Mouse (Mus musculus) CH12F3 (cell line): ENCODE measurements at regions not wholly inside any gene's neighbourhood (a gene's known extent, or its start where the extent isn't known, plus 50 kb on each side); places are given as distances from the start of the nearest gene placed in this dataset.

Experiments
- in situ Hi-C: fragments of 300-500 bp; cut with MboI; formaldehyde crosslinking; loops from 2 replicates; pipeline ENCODE4 v1.14.3; 2020; ENCODE audit warnings: low sequenced_read_pairs

DNA sequence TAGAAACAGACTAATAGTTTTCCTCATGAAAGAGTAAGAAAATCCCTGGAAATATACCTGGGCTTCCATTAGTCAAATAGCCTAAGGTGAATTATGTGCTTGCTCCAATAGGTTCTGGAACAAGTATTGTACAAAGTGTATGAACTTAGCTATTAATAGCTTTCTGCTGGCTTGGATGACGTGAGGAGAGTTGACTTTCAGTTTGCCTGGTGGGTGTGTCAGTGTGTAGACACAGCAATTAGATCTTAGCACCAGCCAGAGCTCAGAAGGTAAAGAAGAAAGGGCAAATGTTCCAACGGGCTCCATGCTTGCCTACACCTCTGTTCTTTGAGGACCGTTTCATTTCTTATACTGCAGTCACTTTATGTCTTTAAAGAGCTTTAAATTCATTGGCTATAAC, 654.8 kb upstream of the Mef2c start:
- in situ Hi-C loops = no loop called here

DNA sequence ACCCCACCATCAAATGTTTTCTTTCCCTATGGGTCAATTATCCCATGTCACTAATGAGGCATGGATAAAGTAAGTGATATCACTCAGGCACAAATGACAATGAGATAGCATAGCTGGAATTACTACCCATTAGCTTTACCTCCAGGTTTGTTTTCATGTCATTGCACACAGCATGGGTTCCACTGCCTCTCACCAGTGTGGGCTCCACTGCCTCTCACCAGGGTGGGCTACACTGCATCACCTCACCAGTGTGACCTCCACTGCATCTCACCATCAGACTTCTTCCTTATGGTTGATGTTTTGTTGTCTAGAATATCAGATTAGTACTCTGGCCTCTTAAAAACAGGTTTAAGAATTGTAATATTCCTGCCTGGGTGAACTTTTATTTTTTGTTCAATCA, 634.0 kb upstream of the Mef2c start:
- in situ Hi-C loops = no loop called here

DNA sequence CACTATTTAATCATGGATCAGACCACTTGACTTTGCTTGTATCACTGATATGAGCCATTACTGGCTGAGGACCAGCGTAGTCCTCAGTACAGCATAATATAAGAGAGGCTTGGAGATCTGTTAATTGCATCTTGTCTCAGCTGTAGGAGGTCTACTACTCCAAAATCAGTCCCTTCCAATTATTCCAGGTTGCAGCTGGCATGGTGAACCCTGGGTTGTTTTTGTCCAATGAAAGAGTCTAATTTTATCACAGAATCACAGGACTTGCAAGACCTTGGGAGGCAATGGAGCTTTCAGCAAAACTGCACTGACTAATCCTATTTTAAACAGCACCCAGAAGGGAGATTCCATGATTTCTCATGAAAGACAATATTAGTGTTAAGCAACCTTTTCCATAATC, 629.7 kb upstream of the Mef2c start:
- in situ Hi-C loops = no loop called here

DNA sequence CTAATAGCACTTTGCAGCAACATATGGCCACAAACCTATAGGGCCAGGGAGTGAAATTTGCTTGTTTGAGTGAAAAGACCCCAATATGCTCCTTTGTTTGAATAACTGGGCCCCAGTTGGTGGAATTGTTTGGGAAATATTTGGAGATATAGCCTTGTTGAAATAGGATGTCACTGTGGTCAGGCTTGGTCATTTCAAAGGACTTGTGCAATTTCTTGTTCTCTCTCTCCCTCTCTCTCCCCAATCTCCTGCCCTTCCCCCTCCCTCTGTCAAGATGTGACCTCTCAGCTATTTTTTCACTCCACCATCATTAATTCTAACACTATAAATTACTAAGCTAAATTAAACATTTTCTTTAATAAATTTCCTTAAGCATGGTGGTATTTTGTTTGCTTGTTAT, 620.5 kb upstream of the Mef2c start:
- in situ Hi-C loops = no loop called here

DNA sequence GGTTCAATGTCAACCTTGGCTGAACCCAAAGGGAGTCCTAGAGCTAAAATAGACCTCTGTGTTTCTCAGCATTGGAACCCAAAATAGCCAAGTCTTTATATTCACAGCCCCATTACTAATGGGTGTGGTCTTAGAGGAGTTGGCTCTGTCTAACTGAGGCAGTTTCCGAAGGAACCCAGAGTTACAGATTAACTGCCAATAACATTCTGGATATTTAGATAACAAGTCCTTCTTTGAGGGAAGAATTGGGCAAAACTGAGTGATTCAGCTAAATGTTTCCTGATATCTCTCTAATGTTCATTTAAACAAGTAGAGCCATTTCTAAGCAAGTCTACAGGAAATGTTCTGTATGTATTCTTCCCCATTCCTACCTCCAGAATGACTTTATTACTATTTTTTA, 615.1 kb upstream of the Mef2c start:
- in situ Hi-C loops = no loop called here

DNA sequence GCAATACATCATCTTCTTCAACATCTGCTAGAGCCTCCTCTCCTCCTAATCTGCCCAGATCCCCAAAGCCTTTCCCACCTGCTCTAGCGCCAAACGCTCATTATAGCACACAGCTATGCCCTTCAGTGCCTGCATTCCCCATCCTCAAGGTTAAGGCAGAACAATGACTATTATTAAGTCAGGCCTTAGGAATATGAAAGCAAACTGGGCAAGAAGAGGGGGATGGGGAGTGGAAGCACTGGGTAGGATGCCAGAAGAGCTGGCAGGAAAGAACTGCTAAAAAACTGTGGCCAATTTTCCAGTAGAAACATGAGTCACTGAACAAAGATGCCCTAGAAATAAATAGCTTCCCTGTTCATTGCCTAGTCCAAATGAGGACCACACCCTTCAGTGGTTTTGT, 611.1 kb upstream of the Mef2c start:
- in situ Hi-C loops = no loop called here

DNA sequence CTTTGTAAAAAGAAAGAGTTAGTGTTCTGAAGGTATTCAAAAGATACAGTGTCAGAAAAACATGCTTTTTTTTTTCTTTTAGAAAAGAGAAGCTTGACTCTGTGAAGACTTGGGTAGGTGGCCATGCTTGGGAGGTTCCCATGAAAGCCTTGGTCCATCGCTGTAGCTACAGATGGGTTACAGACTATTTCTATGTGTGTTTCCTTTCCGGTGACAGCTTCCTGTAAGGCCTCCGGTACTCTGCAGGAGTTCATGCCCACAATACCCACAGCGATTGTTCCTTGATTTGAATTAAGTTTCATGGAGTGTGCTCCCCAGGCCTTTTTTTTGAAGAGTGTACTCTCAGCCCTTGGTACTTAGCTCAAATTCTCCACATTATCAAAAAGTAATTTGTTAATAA, 604.1 kb upstream of the Mef2c start:
- in situ Hi-C loops = no loop called here

DNA sequence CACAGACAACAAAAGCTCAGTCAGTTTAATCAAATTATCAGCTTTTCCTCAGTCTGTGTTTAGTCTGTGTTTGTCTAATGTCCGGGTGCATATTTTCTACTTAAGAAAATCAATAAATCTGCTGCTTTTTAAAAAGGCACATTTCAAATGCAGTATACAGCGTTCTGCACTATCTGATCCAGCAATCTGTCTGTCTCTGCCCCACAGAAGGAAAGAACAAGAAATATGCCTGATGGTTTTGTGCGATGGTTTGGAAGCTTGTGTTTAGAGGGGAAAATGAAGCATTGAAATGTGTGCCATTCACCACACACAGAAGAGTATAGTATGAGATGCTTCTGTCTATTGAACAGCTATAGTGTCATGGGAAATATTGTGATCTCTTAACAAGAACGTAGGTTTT, 601.7 kb upstream of the Mef2c start:
- in situ Hi-C loops = no loop called here

DNA sequence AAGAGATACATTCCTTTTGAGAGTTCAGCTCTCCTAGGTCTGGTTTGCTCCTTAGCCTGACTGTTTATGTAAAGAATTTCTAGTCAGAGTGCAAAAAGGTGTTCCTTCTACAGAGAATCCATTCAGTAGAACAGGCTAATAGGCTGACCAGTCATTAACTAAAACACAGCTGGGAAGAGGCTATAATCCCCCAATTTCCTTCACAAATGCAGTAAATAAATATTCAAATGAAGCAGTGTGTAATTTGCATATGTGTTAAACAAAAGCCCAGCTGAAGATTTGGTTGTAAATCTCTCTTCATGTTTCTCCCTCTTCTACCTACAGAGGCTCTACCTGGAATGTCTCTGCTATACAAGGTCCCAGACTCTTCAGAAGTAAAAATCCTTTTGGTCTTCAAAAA, 600.2 kb upstream of the Mef2c start:
- in situ Hi-C loops = no loop called here

DNA sequence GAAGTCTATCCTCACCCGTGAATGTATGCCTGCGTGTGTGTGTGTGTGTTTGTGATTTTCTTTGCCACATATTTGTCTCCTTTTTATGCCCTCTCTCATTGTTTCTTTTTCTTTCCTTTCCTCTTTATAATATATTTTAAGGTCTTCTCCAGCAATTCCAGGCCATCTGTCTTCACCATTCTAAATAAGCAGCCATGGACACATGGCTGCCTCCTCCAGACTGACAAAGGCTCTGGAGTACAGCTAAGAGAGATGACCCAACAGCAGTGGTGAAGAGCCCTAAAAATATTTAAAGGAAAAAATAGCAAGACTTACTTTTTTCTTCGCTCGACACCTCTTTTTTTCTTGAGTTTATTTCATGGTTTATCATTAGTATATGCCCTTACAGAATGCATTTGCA, 596.1 kb upstream of the Mef2c start:
- in situ Hi-C loops = no loop called here

DNA sequence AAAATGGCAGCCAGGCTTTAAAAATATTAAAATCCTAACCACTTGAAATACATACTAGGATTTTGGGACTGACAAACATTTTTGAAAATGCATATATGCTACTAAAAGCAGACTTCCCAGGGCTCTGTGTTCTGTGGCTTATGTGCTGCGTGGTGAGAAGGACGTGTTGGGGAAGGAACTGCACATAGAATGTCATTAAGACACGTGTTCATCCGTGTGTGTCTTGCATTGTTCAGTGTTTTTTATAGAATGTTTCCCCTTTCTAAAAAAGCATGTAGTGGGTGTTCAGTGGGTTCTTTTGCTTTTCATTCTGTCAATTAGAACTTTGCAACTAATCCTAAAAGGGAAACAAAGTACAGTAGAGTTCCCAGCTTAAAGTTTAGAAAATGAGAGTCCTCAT, 594.7 kb upstream of the Mef2c start:
- in situ Hi-C loops = no loop called here

DNA sequence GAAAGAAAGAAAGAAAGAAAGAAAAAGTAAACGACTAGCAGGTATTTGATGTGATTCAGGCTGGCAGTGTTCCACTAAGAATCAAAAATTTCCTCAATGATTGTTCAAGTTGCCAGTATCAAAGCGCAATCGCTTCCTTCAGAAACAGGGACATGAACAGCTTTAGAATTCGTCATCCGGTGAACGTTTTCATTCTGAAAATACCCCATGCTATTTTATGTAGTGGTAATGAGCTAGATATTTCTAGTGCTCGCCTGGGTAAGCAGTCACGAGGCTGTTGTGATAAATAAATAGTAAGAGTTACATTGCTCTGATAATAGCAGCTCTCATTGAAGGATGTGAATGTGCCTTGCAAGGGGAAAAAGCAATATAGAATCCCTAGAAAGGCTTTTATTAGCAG, 591.0 kb upstream of the Mef2c start:
- in situ Hi-C loops = no loop called here

DNA sequence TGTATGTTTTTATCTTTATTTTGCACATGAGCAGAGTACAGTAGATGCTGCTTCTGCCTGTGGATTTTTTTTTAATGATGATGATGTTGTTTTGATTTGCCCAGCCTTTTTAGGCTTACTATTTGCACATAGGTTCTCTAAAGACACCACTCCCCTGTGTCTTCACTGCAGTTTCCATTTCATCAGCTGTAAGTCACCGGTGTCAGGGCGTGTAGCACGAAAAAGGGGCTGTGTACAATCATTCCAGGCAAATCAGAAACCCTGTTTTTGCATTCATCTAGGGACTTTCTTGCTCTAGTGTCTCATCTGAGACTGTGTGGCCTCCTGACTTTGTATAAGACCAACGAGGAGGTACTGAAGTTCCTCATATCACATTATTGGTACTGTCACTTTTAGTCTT, 588.6 kb upstream of the Mef2c start:
- in situ Hi-C loops = no loop called here

DNA sequence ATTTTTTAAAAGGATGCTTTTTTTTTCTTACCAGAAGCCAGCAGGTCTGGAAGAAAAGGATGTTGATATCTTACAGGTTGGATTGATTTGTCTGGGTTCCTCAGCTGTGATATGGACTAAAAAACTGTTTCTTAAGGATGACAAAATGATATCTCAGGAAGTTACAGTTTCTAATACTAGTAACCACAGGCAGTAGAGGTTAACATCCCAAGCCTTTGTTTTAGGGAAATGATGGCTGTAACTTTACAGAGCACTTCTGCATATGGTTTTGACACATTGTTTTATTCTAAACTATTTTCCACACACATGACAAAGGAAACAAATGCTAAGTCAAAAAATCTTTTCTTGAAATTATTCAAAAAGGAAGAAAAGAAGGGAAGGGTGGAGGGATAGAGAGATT, 573.8 kb upstream of the Mef2c start:
- in situ Hi-C loops = no loop called here

DNA sequence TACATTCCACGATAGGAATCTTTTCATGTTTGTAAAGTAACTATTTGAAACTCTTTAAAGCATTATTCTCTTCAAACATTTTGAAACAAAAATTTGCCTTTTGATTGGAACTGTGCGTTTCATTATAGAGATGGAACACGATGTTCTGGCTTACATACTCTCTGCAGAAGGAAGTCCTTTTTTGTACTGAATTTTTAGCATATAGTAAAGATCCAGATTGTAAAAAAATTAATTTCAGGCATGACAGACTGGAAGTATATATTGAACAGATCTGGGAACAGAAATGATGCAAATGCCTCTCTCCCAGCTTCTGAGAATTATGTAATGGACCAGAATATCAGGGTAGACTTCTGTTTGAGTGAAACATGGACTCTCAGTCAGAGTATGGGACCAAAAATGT, 566.0 kb upstream of the Mef2c start:
- in situ Hi-C loops = no loop called here

DNA sequence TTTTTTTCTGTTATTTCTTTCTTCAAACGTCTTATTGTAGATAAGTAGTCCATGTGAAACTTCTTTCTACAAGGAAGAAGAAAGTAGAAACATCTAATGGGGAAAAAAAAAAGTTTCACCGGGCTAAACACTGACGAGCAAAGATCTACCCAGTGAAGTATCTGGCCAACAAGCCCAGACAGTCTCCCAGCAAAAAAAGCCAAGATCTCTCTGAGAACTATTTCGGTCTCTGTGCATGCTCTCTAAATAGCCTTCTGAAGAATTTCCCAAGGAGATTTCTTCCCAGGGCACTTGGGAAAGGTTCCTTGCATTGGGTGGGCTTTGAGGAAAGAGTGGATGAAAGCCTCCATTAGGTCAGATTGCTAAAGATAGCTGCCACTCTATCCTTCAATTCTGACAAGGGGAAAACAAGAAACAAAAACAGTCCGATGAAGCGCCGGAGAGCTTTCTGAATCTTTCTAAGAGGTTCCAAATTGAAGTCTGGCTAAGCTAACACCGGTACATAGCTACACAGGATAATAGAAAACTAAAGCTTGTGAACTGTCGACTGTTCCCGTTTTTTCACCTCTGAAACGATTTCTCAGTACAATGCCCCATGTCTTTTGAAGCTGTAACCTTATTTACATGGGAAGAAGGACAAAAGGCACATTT, 561.0 kb upstream of the Mef2c start:
- in situ Hi-C loops = no loop called here

DNA sequence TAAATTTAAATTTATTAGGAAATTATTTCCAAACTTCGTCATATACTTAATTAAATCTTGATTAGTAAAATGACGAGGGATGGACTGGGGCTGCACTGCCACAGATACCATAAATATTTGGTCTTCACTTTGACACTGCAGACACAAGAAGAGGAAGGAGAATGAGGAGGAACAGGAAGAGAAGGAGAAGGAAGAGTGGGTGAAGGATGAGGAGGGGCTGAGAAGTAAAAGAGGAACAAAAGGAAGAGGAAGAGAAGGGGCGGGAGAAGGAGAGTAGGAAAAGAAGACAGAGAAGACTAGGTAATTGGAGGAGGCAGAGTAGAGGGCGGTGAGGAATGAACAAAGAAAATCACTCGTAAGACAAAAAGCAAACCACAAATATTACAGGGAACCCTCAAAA, 556.9 kb upstream of the Mef2c start:
- in situ Hi-C loops = no loop called here

DNA sequence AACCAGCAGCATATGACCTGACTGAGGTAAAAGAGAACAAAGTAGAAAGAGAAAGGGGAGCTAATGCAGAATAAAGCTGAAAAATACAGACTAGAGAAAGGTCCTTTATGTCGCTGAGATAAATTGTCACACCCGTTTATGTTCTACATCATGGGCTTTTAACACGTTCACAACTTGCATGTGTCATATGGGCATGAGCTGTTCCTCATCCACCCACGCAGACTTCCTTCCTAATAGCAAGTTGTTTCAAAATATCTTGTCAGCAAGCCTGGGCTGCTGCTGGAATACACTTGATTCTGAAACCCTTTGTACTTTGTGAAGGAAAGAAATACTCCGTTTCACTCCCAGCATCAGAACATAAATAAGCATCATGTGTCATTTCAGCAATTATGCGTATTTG, 554.3 kb upstream of the Mef2c start:
- in situ Hi-C loops = no loop called here

DNA sequence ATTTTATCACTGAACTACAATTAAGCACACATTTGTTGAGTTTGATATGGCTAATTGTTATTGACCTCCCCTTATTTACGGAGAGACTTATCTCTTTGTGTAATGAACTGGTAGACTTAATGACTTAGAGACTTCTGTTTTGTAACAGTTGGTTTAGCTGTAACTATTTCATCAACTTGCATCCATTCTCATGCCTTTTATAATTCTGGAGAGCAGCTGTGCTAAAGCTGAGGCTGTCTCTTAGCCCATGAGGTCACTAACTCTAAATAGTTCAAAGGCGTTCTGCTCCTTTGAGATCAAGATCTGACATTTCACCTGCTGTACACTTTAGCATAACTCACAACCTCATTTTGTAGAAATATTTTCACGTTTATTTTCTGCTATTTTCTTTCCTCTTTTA, 541.5 kb upstream of the Mef2c start:
- in situ Hi-C loops = no loop called here

DNA sequence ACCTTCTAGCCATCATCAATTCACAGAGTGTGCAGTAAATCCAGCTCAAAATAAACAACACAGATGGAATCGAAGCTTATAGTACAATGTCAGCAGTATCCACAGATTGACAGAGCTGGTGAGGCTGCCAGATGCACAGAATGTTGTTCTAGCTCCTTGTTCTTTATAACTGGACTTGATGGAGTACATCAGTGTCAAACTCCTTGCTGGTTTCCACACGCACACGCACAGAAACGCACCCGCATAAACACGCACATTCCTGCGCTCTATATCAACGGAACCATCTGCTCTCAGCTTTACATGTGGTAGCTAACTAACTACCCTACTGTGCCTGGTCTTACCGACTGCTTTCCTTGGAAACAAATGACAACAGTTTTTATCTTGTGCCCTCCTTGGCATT, 532.1 kb upstream of the Mef2c start:
- in situ Hi-C loops = no loop called here

DNA sequence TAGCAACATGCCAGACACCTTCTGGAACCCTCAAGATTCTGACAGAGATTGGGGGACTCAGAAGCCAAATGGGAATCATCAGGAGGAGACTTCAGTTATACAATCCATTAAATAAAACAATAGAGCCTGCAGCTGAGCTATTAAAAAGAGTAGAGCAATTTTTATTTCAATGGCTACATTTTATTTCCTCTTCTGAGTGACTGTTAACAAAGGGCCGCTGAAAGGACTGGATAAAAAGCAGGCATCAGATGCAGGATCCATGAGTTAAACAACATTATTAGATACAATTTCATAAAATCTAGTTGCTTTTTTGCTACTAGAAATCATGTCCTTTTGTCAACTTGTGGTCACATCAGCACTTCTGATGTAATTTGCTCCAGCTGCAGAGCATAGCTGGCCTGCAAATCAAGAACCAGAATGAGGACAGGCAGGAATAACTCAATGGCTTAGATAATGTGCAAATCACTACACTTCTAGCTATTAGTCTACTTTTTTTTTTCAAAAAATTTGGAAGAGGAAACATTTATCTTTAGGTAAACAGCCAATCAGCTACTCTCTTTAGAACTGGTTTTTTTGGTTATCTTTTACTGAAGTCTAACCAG, 529.5 kb upstream of the Mef2c start:
- in situ Hi-C loops = no loop called here

DNA sequence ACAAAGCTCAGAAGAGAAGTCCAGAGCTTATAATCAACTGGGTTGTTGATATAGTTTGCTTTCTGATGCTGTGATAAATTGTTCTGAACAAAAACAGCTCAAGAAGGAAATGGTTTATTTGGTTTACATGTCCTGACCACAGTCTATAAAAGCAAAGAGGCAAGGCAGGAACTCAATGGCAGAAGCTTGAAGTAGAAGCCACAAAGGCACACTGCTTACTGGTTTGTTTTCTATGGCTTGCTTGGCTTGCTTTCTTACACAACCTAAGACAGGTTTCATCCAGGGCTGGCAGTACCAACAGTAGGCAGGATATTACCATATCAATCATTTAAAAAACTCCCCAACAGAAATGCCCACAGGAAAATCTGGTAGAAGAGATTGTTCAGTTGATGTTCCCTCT, 502.7 kb upstream of the Mef2c start:
- in situ Hi-C loops = no loop called here

DNA sequence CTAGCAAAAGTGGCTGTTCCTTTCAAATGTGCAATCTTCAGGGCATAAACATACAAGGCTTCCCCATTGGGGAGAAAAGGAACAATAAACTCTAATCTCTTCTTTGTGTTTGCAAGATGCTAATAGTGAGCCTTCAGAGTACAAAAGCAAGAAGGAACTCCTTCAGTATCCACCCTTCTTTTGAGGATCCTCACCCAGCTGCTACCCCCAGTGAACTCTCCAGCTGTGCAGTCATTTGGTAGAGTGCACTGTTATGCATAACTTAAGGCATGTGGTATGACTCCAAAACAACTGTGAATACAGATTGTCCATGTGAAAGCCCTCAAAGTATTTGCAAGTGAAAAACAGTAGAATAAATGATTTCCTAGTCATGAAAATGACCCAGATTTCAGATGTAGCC, 487.1 kb upstream of the Mef2c start:
- in situ Hi-C loops = no loop called here
